Mouse (Mus musculus): ENCODE data around the gene Rbm8a.

Rbm8a gene

DNA sequence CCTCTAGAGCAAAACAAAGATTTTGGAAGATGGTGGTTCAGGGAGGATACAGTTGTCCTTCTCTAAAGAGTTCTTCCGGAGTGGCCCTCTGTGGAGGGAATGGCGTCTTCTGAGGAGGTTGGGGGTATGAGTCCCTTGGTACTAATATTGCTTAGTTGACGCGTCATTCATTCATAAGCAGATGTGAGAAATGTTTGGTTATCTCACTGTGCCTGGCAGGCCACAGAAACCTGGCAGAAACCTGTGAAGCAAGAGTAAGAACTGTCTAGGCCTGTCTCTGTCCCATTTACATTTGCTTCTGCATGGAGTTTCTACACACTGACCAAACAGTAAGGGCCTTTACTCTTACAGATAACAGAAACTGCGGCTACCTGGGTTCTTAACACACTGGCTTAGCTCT is 41.8 kb downstream of the Rbm8a start:
- no peak for DNase-seq (ENCODE audit: low spot score)

- no peak for DNase-seq (ENCODE audit: low spot score)
Measured at GRCm38 (mm10) chr3:96673514-96673913, 43.8 kb downstream of the Rbm8a start.

DNA sequence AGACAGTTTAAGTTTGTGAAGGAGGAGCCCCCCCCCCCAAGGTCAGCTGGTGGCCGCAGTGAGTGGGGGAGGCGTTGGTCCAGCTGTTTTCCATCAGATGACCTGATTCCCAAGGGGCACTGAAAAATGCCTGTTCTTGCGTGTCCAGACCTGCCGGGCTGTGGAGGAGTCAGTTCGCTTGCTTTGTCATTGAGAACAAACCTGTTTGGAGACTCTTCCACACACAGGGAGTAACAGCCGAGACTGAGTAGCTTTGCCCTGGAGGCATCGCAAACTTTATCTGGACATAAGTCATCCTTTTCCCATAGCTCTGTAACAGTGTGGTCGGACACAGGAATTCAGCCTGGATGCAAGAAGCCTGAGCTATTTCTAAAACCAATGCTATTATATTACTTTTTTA is 44.7 kb downstream of the Rbm8a start:
- peak; percentile 16 for DNase-seq (ENCODE audit: low spot score)

- no peak for DNase-seq (ENCODE audit: low spot score)
Measured at GRCm38 (mm10) chr3:96675171-96675570, 45.4 kb downstream of the Rbm8a start.

DNA sequence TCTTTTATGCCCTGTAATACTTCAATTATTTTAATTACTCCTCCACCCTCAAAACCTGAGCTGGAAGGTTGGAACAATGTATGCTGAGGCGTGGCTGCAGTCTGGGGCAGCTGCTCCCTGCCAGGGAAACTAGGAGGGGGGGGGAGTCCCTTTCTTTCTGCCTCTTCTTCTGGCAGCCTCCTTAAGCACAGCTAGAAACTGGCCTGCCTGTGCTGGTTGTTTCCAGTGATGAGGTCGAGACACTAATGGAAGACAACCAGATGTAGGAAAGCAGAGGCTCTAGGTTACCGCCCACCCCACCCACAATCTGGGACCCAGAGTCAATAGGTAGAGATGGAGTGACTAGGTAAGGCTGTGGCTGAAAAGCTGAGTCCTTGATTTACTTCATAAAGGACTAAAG is 46.0 kb downstream of the Rbm8a start:
- DNase-seq (ENCODE audit: low spot score), result no peak

- DNase-seq (ENCODE audit: low spot score), result no peak
Measured at GRCm38 (mm10) chr3:96678456-96678855, 48.7 kb downstream of the Rbm8a start.

GRCm38 (mm10) chr3:96679159-96679674 is 49.5 kb downstream of the Rbm8a start:
- DNase-seq (ENCODE audit: low spot score), result no peak

DNA sequence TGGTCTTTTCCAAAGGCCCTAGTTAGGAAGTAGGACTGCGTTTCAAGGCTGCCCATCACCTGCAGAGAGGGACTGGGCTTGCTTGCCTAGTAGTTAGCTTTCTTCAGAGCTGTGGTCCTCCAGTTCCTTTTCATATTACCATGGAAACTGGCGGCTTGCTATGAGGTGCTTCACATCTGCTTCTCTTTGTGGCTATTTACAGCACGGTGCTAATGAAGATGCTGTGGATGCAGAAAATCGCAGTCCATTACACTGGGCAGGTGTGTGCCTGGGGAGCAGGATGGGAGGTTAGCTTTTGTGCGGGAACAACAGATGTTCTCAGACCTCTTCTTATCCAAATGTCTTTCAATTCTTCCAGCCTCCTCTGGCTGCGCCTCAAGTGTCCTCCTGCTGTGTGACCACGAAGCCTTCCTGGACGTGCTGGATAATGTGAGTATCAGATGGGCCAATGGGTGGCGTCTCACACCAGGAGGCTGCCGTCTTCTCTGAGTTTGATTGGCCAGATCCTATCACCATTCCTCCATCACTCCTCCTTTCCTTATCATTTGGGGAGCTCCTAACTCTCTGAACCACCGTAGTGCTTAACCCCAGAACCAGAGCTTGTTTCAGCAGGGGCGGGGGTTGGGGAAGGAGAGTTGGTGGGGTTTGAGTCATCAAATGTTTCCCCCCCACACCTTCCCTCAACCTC is 50.7 kb downstream of the Rbm8a start:
- no peak for DNase-seq (ENCODE audit: low spot score)
